Mouse (Mus musculus): ENCODE measurements around the gene Fev. TPM values are rescaled to one million over a fixed set of nuclear protein-coding genes. Genes with fewer than 3 reads are reported as not detected.
A peak's percentile ranks its signal among the peaks of the same experiment; 100 is the strongest.

The Fev gene
- polyA plus RNA-seq, 1 experiment from 2014 or later: 0.26 TPM

- Histone ChIP-seq H3K27ac (no peak overlapping the region), H3K9me3 (no peaks in the 10 kb centered on the region), H3K27me3 (peaks cover 48% of the 10 kb centered on the region), H3K4me1 (replicated peaks) (no peaks in the 10 kb centered on the region), H3K36me3 (no peaks in the 10 kb centered on the region), H3K9ac (replicated peaks) (no peak overlapping the region), H3K4me3 (replicated peaks) (no peak overlapping the region), H3K4me2 (no peak overlapping the region)
- no peak for ATAC-seq (ENCODE audit: insufficient number of reproducible peaks, insufficient read depth, low FRiP score, low TSS enrichment, low read depth)
- 65% methylated on average over 2 of the region's 2 CpGs for WGBS
These were observed 13.0 kb downstream of the Fev start for GRCm38 (mm10) chr1:74872218-74872617.

GRCm38 (mm10) chr1:74861783-74862182 is 23.4 kb downstream of the Fev start:
- no peak overlapping the region for H3K27ac ChIP-seq
- no peak overlapping the region for H3K4me2 ChIP-seq
- H3K27me3 ChIP-seq: peaks cover 46% of the 10 kb centered on the region
- ATAC-seq (ENCODE audit: insufficient number of reproducible peaks, insufficient read depth, low FRiP score, low TSS enrichment, low read depth): no peak
- no peaks in the 10 kb centered on the region for H3K36me3 ChIP-seq
- peaks cover 10% of the 10 kb centered on the region for H3K4me1 ChIP-seq (replicated peaks)
- no peaks in the 10 kb centered on the region for H3K9me3 ChIP-seq
- H3K4me3 ChIP-seq (replicated peaks): no peak overlapping the region
- no peak overlapping the region for H3K9ac ChIP-seq (replicated peaks)

GRCm38 (mm10) chr1:74859223-74859984 is 25.8 kb downstream of the Fev start:
- Histone ChIP-seq H3K36me3 (no peaks in the 10 kb centered on the region), H3K27ac (no peak overlapping the region), H3K4me1 (replicated peaks) (peaks cover 27% of the 10 kb centered on the region), H3K27me3 (peaks cover 69% of the 10 kb centered on the region), H3K9ac (replicated peaks) (no peak overlapping the region), H3K4me2 (no peak overlapping the region), H3K9me3 (no peaks in the 10 kb centered on the region), H3K4me3 (replicated peaks) (no peak overlapping the region)
- no peak for ATAC-seq (ENCODE audit: insufficient number of reproducible peaks, insufficient read depth, low FRiP score, low TSS enrichment, low read depth)
- WGBS: 45% methylated on average over 6 of the region's 6 CpGs

GRCm38 (mm10) chr1:74858805-74859204 is 26.4 kb downstream of the Fev start:
- Histone ChIP-seq H3K4me2 (peak overlapping the region; percentile 54), H3K27ac (no peak overlapping the region), H3K4me3 (replicated peaks) (peak overlapping the region; percentile 26; the same call in 1 of the 2 replicates), H3K4me1 (replicated peaks) (peaks cover 31% of the 10 kb centered on the region), H3K9me3 (no peaks in the 10 kb centered on the region), H3K36me3 (no peaks in the 10 kb centered on the region), H3K9ac (replicated peaks) (no peak overlapping the region), H3K27me3 (peaks cover 75% of the 10 kb centered on the region)
- no peak for ATAC-seq (ENCODE audit: insufficient number of reproducible peaks, insufficient read depth, low FRiP score, low TSS enrichment, low read depth)
- WGBS: 10% methylated on average over 16 of the region's 16 CpGs

GRCm38 (mm10) chr1:74858171-74858719 is 27.0 kb downstream of the Fev start:
- no peak overlapping the region for H3K27ac ChIP-seq
- no peaks in the 10 kb centered on the region for H3K36me3 ChIP-seq
- under 1% methylated on average over 29 of the region's 29 CpGs for WGBS
- no peak for ATAC-seq (ENCODE audit: insufficient number of reproducible peaks, insufficient read depth, low FRiP score, low TSS enrichment, low read depth)
- no peaks in the 10 kb centered on the region for H3K9me3 ChIP-seq
- peak overlapping the region; percentile 26 for H3K4me3 ChIP-seq (replicated peaks)
- peaks cover 81% of the 10 kb centered on the region for H3K27me3 ChIP-seq
- peaks cover 31% of the 10 kb centered on the region for H3K4me1 ChIP-seq (replicated peaks)
- H3K9ac ChIP-seq (replicated peaks): no peak overlapping the region
- H3K4me2 ChIP-seq: peak overlapping the region; percentile 54

GRCm38 (mm10) chr1:74857677-74858076 is 27.5 kb downstream of the Fev start:
- WGBS: 8% methylated on average over 4 of the region's 4 CpGs
- H3K9ac ChIP-seq (replicated peaks): no peak overlapping the region
- H3K4me1 ChIP-seq (replicated peaks): peaks cover 31% of the 10 kb centered on the region
- no peak overlapping the region for H3K27ac ChIP-seq
- no peak for ATAC-seq (ENCODE audit: insufficient number of reproducible peaks, insufficient read depth, low FRiP score, low TSS enrichment, low read depth)
- no peaks in the 10 kb centered on the region for H3K9me3 ChIP-seq
- peak overlapping the region; percentile 54 for H3K4me2 ChIP-seq
- H3K27me3 ChIP-seq: peaks cover 86% of the 10 kb centered on the region
- peak overlapping the region; percentile 26 for H3K4me3 ChIP-seq (replicated peaks)
- no peaks in the 10 kb centered on the region for H3K36me3 ChIP-seq

- Histone ChIP-seq H3K4me1 (replicated peaks) (peaks cover 31% of the 10 kb centered on the region), H3K27me3 (peaks cover 91% of the 10 kb centered on the region), H3K9ac (replicated peaks) (no peak overlapping the region), H3K27ac (no peak overlapping the region), H3K4me3 (replicated peaks) (no peak overlapping the region), H3K4me2 (no peak overlapping the region), H3K36me3 (no peaks in the 10 kb centered on the region), H3K9me3 (no peaks in the 10 kb centered on the region)
- WGBS: 1% methylated on average over 20 of the region's 20 CpGs
- ATAC-seq (ENCODE audit: insufficient number of reproducible peaks, insufficient read depth, low FRiP score, low TSS enrichment, low read depth): no peak
These were observed 28.0 kb downstream of the Fev start for GRCm38 (mm10) chr1:74857201-74857600.

GRCm38 (mm10) chr1:74856791-74857190 is 28.4 kb downstream of the Fev start:
- ATAC-seq (ENCODE audit: insufficient number of reproducible peaks, insufficient read depth, low FRiP score, low TSS enrichment, low read depth): no peak
- Histone ChIP-seq H3K4me1 (replicated peaks) (peaks cover 31% of the 10 kb centered on the region), H3K36me3 (no peaks in the 10 kb centered on the region), H3K9ac (replicated peaks) (no peak overlapping the region), H3K4me2 (no peak overlapping the region), H3K27me3 (peaks cover 92% of the 10 kb centered on the region), H3K4me3 (replicated peaks) (no peak overlapping the region), H3K9me3 (no peaks in the 10 kb centered on the region), H3K27ac (no peak overlapping the region)
- WGBS: 2% methylated on average over 7 of the region's 7 CpGs

- Histone ChIP-seq H3K27me3 (peaks cover 95% of the 10 kb centered on the region), H3K4me3 (replicated peaks) (peak overlapping the region; percentile 73), H3K36me3 (no peaks in the 10 kb centered on the region), H3K9me3 (no peaks in the 10 kb centered on the region), H3K4me2 (peak overlapping the region; percentile 98), H3K9ac (replicated peaks) (no peak overlapping the region), H3K27ac (no peak overlapping the region), H3K4me1 (replicated peaks) (peaks cover 31% of the 10 kb centered on the region)
- WGBS: 3% methylated on average over 11 of the region's 11 CpGs
- ATAC-seq (ENCODE audit: insufficient number of reproducible peaks, insufficient read depth, low FRiP score, low TSS enrichment, low read depth): no peak
These were observed 28.8 kb downstream of the Fev start for GRCm38 (mm10) chr1:74856439-74856720.

GRCm38 (mm10) chr1:74855651-74856438 is 29.4 kb downstream of the Fev start:
- peaks cover 98% of the 10 kb centered on the region for H3K27me3 ChIP-seq
- H3K27ac ChIP-seq: no peak overlapping the region

GRCm38 (mm10) chr1:74855156-74855555 is 30.1 kb downstream of the Fev start:
- no peak for ATAC-seq (ENCODE audit: insufficient number of reproducible peaks, insufficient read depth, low FRiP score, low TSS enrichment, low read depth)
- Histone ChIP-seq H3K9ac (replicated peaks) (peak overlapping the region; percentile 62), H3K36me3 (no peaks in the 10 kb centered on the region), H3K9me3 (no peaks in the 10 kb centered on the region), H3K4me2 (peak overlapping the region; percentile 98), H3K4me3 (replicated peaks) (peak overlapping the region; percentile 73), H3K27me3 (peaks cover 99% of the 10 kb centered on the region), H3K27ac (no peak overlapping the region), H3K4me1 (replicated peaks) (peaks cover 31% of the 10 kb centered on the region)
- WGBS: under 1% methylated on average over 43 of the region's 48 CpGs

More at GRCm38 (mm10) chr1:74855651-74856438, 29.4 kb downstream of the Fev start:
- WGBS: under 1% methylated on average over 74 of the region's 74 CpGs
- no peaks in the 10 kb centered on the region for H3K9me3 ChIP-seq
- no peaks in the 10 kb centered on the region for H3K36me3 ChIP-seq
- no peak for ATAC-seq (ENCODE audit: insufficient number of reproducible peaks, insufficient read depth, low FRiP score, low TSS enrichment, low read depth)
- peak overlapping the region; percentile 62; the same call in 1 of the 2 replicates for H3K9ac ChIP-seq (replicated peaks)
- peak overlapping the region; percentile 98 for H3K4me2 ChIP-seq
- H3K4me1 ChIP-seq (replicated peaks): peaks cover 31% of the 10 kb centered on the region
- H3K4me3 ChIP-seq (replicated peaks): peak overlapping the region; percentile 73
